Mouse (Mus musculus): ENCODE measurements at regions not wholly inside any gene's neighbourhood (a gene's known extent, or its start where the extent isn't known, plus 50 kb on each side); places are given as distances from the start of the nearest gene placed in this dataset.

GRCm38 (mm10) chr4:72480535-72480934 is 279.8 kb upstream of the Tle1 start:
- no peak overlapping the region for H3K4me3 ChIP-seq (replicated peaks)
- no peaks in the 10 kb centered on the region for H3K36me3 ChIP-seq
- H3K9ac ChIP-seq = no peak overlapping the region
- 65% methylated on average over 3 of the region's 3 CpGs for WGBS
- no peaks in the 10 kb centered on the region for H3K9me3 ChIP-seq (replicated peaks)
- H3K4me1 ChIP-seq = no peaks in the 10 kb centered on the region
- no peak for ATAC-seq (ENCODE audit: insufficient number of reproducible peaks, low FRiP score, low TSS enrichment, low read depth)
- no peak overlapping the region for H3K4me2 ChIP-seq (replicated peaks)
- no peaks in the 10 kb centered on the region for H3K27me3 ChIP-seq
- H3K27ac ChIP-seq (replicated peaks) = no peak overlapping the region

DNA sequence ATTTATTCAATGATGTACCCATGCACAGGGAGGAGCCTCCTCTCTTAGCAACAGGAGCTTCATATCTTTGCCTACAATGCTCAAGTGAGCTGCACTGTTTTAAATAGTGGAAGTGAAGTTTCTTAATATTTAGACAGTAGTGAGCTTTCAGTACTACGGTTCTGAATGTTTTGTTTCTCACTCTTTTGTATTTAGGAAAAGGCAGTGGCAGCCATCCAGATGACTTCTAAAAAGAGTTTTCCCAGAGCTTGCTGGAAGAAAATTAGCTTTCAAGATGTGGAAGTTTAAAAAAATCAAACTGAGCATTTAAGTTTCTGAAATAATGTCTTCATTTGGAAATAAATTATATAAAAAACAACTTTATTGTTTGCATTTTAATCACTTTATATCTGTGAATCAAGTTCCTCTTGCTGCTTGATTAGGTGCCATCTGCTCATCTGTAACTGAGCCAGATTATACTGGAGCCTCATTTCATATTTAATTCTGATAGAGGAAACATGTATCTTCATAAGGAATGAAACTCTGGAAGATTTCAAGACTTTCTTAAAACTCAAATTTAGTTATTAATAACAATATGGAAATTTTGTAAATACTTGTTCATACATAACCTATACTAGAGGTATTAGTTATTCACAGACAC is 268.6 kb upstream of the Tle1 start:
- H3K4me1 ChIP-seq = no peaks in the 10 kb centered on the region

GRCm38 (mm10) chr4:72444177-72444770 is 243.6 kb upstream of the Tle1 start:
- Histone ChIP-seq H3K27ac (replicated peaks) (no peak overlapping the region), H3K4me2 (replicated peaks) (no peak overlapping the region), H3K36me3 (no peaks in the 10 kb centered on the region), H3K4me3 (replicated peaks) (no peak overlapping the region), H3K27me3 (no peaks in the 10 kb centered on the region), H3K9me3 (replicated peaks) (no peaks in the 10 kb centered on the region), H3K4me1 (no peaks in the 10 kb centered on the region), H3K9ac (no peak overlapping the region)
- no peak for ATAC-seq (ENCODE audit: insufficient number of reproducible peaks, low FRiP score, low TSS enrichment, low read depth)

More for the DNA sequence above, 268.6 kb upstream of the Tle1 start:
- Histone ChIP-seq H3K4me2 (replicated peaks) (no peak overlapping the region), H3K9me3 (replicated peaks) (no peaks in the 10 kb centered on the region), H3K27me3 (no peaks in the 10 kb centered on the region), H3K4me3 (replicated peaks) (no peak overlapping the region), H3K27ac (replicated peaks) (no peak overlapping the region), H3K36me3 (no peaks in the 10 kb centered on the region), H3K9ac (no peak overlapping the region)
- no peak for ATAC-seq (ENCODE audit: insufficient number of reproducible peaks, low FRiP score, low TSS enrichment, low read depth)
- 52% methylated on average over 1 of the region's 1 CpGs for WGBS

- no peaks in the 10 kb centered on the region for H3K36me3 ChIP-seq
- no peaks in the 10 kb centered on the region for H3K4me1 ChIP-seq
- no peak overlapping the region for H3K4me3 ChIP-seq (replicated peaks)
- no peak overlapping the region for H3K27ac ChIP-seq (replicated peaks)
- no peaks in the 10 kb centered on the region for H3K27me3 ChIP-seq
- H3K4me2 ChIP-seq (replicated peaks) = no peak overlapping the region
- no peaks in the 10 kb centered on the region for H3K9me3 ChIP-seq (replicated peaks)
- H3K9ac ChIP-seq = no peak overlapping the region
- ATAC-seq (ENCODE audit: insufficient number of reproducible peaks, low FRiP score, low TSS enrichment, low read depth) = no peak
Observed at GRCm38 (mm10) chr4:72437367-72437766, 236.6 kb upstream of the Tle1 start.

DNA sequence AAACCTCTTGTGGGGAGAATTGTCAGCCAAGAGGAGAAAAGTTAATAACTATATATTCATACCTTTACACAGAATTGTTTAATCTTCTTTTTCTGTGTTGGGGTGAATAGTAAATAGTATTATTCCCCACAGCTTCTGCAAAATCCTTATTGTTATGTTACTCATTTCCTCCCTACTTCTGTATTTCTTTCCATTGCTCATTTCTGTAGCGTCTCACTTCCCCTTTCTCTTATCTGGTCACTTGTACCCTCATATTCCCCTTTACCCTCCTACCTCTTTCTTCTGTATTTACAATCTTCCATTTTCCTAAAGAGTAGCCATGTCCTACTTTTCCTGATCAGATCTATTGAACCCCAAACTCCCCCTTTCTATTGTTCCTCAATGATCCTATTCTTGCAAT is 224.6 kb upstream of the Tle1 start:
- H3K27ac ChIP-seq (replicated peaks) = no peak overlapping the region
- no peaks in the 10 kb centered on the region for H3K9me3 ChIP-seq (replicated peaks)
- H3K9ac ChIP-seq = no peak overlapping the region
- no peaks in the 10 kb centered on the region for H3K4me1 ChIP-seq
- H3K36me3 ChIP-seq = no peaks in the 10 kb centered on the region
- 91% methylated on average over 1 of the region's 1 CpGs for WGBS
- no peak overlapping the region for H3K4me3 ChIP-seq (replicated peaks)
- H3K4me2 ChIP-seq (replicated peaks) = no peak overlapping the region
- no peaks in the 10 kb centered on the region for H3K27me3 ChIP-seq
- ATAC-seq (ENCODE audit: insufficient number of reproducible peaks, low FRiP score, low TSS enrichment, low read depth) = no peak

DNA sequence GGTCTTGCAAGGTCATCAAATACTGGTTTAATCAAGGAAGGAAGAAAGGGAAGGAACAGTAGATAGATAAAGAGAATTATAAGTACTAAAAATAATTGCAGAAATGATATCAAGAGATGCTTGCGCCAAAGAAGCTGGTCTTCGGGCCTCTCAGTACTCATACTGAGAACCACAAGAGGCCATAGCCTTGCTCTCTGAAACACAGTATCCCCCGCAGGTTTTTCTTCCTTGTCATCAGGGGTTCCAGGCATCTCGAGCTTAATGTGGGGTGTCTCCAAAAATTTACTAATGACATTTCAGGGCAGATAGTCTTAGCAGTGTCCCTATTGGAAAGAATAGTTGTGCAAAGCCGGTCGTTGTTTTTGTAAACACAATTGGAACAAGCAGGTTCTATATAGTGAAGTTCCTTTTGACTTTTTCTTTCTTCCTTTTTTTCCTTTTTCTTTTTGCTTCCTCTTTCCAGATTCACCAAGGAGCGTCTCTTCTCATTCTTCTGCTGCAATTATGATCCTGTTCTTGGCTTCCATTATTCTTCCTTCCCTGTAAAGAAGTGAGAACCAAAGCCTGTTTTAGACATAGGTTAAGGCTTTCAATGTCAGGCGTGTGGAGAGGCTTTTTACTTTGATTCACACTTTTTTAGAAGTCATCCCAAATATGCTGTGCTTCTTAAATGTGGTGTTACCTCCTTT is 211.5 kb upstream of the Tle1 start:
- Histone ChIP-seq H3K4me3 (replicated peaks) (no peak overlapping the region), H3K9me3 (replicated peaks) (no peaks in the 10 kb centered on the region), H3K4me2 (replicated peaks) (no peak overlapping the region), H3K4me1 (no peaks in the 10 kb centered on the region), H3K27ac (replicated peaks) (no peak overlapping the region), H3K9ac (no peak overlapping the region), H3K36me3 (no peaks in the 10 kb centered on the region), H3K27me3 (no peaks in the 10 kb centered on the region)
- 84% methylated on average over 8 of the region's 8 CpGs for WGBS
- ATAC-seq (ENCODE audit: insufficient number of reproducible peaks, low FRiP score, low TSS enrichment, low read depth) = no peak

DNA sequence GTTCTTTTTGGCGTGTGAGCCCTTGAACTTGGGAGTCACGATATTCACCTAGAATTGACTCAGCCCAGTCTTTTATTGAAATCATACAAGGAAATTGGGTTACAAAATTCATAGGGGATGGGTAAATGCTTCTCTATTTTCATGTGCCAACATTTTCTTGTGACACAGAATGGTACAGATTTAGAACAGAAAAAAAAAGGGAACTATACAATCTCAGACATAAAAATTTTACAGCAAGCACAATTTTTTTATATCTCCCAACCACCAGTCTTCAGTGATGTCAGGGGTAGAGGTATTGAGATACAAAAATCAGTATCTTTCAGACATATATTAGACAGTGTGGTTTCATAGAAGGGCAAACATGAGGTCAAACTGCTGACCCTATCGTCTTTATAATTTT is 210.6 kb upstream of the Tle1 start:
- 81% methylated on average over 3 of the region's 3 CpGs for WGBS
- Histone ChIP-seq H3K36me3 (no peaks in the 10 kb centered on the region), H3K4me2 (replicated peaks) (no peak overlapping the region), H3K9ac (no peak overlapping the region), H3K9me3 (replicated peaks) (no peaks in the 10 kb centered on the region), H3K4me1 (no peaks in the 10 kb centered on the region), H3K4me3 (replicated peaks) (no peak overlapping the region), H3K27ac (replicated peaks) (no peak overlapping the region), H3K27me3 (no peaks in the 10 kb centered on the region)
- ATAC-seq (ENCODE audit: insufficient number of reproducible peaks, low FRiP score, low TSS enrichment, low read depth) = no peak

- H3K9ac ChIP-seq = no peak overlapping the region
- no peaks in the 10 kb centered on the region for H3K36me3 ChIP-seq
- no peak overlapping the region for H3K27ac ChIP-seq (replicated peaks)
- H3K9me3 ChIP-seq (replicated peaks) = no peaks in the 10 kb centered on the region
- H3K4me3 ChIP-seq (replicated peaks) = no peak overlapping the region
- 88% methylated on average over 1 of the region's 1 CpGs for WGBS
- ATAC-seq (ENCODE audit: insufficient number of reproducible peaks, low FRiP score, low TSS enrichment, low read depth) = no peak
- no peaks in the 10 kb centered on the region for H3K27me3 ChIP-seq
- H3K4me1 ChIP-seq = no peaks in the 10 kb centered on the region
- no peak overlapping the region for H3K4me2 ChIP-seq (replicated peaks)
Observed at GRCm38 (mm10) chr4:72400759-72401158, 200.0 kb upstream of the Tle1 start.

- Histone ChIP-seq H3K36me3 (no peaks in the 10 kb centered on the region), H3K27ac (replicated peaks) (no peak overlapping the region), H3K9me3 (replicated peaks) (no peaks in the 10 kb centered on the region), H3K4me2 (replicated peaks) (no peak overlapping the region), H3K4me1 (no peaks in the 10 kb centered on the region), H3K9ac (no peak overlapping the region), H3K4me3 (replicated peaks) (no peak overlapping the region), H3K27me3 (no peaks in the 10 kb centered on the region)
- 85% methylated on average over 3 of the region's 3 CpGs for WGBS
- no peak for ATAC-seq (ENCODE audit: insufficient number of reproducible peaks, low FRiP score, low TSS enrichment, low read depth)
Observed at GRCm38 (mm10) chr4:72391887-72392435, 191.2 kb upstream of the Tle1 start.

GRCm38 (mm10) chr4:72389811-72390625 is 189.3 kb upstream of the Tle1 start:
- Histone ChIP-seq H3K27me3 (no peaks in the 10 kb centered on the region), H3K4me1 (no peaks in the 10 kb centered on the region), H3K4me2 (replicated peaks) (no peak overlapping the region), H3K27ac (replicated peaks) (no peak overlapping the region), H3K4me3 (replicated peaks) (no peak overlapping the region), H3K36me3 (no peaks in the 10 kb centered on the region), H3K9ac (no peak overlapping the region), H3K9me3 (replicated peaks) (no peaks in the 10 kb centered on the region)
- ATAC-seq (ENCODE audit: insufficient number of reproducible peaks, low FRiP score, low TSS enrichment, low read depth) = no peak
- 55% methylated on average over 5 of the region's 5 CpGs for WGBS

- Histone ChIP-seq H3K9me3 (replicated peaks) (no peaks in the 10 kb centered on the region), H3K4me3 (replicated peaks) (no peak overlapping the region), H3K4me2 (replicated peaks) (0 out of 2 replicates have a peak overlapping the region, but pooled peaks have one; percentile 13), H3K9ac (no peak overlapping the region), H3K27ac (replicated peaks) (0 out of 2 replicates have a peak overlapping the region, but pooled peaks have one; percentile 30), H3K27me3 (no peaks in the 10 kb centered on the region), H3K36me3 (no peaks in the 10 kb centered on the region), H3K4me1 (peaks cover 14% of the 10 kb centered on the region)
- WGBS = 28% methylated on average over 12 of the region's 12 CpGs
- peak; percentile 74 for ATAC-seq (ENCODE audit: insufficient number of reproducible peaks, low FRiP score, low TSS enrichment, low read depth)
Observed at GRCm38 (mm10) chr4:72384901-72385264, 184.2 kb upstream of the Tle1 start.

Measured in embryonic facial prominence, embryonic 15.5 days (tissue).